Mouse (Mus musculus) mouse trophoblast stem cell (cell line): ENCODE measurements at regions not wholly inside any gene's neighbourhood (a gene's known extent, or its start where the extent isn't known, plus 50 kb on each side); places are given as distances from the start of the nearest gene placed in this dataset.

Experiments
- in situ Hi-C, 2 experiments: fragments of 300-500 bp; cut with MseI, MboI; formaldehyde crosslinking; loops; 2 replicates in 1 of 2; 3 replicates in 1 of 2; pipeline ENCODE4 v1.15.1; 2025

GRCm38 (mm10) chr5:111543721-111544495, 126.7 kb downstream of the Mn1 start:
- in situ Hi-C loops = no loop called here

GRCm38 (mm10) chr5:111553471-111554382, 136.6 kb downstream of the Mn1 start:
- in situ Hi-C loops = no loop called here

DNA sequence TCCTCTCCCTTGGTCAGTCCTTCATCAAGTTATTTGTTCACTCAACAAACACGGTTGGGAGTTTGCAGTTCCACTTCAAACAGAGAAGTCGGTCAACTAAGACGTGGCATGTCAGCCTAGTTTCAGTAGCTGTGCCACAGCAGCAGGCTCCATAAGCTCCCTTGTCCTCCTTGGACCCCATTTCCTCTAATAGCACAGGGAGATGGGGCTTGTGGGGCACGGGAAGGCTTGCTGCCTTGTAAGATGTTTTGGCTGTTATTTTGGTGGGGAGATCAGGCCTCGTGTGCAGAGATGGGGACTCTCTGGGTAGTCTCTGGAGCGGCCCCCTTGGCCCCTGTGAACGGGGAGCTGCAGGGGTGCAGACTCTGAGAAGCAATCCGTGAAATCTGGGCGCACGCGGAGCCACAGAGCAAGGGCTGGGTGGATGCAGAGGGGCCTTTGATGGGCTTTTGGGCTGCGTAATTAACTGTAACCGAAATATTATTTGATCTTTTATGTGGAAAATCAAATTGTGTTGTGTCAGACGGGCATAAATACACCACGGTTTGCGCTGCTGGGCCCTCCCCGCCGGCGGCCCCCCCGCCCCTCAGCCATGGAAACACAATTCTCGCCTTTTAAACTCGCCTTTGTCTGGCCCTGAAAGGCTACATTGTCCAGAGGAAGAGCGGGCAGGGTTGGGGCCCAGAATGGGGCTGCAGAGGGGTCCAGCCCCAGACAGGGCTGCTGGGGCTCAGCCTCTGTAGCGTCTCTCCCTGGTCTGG, 137.6 kb downstream of the Mn1 start:
- in situ Hi-C loops = no loop called here

GRCm38 (mm10) chr5:111555312-111555957, 138.3 kb downstream of the Mn1 start:
- in situ Hi-C loops = no loop called here

DNA sequence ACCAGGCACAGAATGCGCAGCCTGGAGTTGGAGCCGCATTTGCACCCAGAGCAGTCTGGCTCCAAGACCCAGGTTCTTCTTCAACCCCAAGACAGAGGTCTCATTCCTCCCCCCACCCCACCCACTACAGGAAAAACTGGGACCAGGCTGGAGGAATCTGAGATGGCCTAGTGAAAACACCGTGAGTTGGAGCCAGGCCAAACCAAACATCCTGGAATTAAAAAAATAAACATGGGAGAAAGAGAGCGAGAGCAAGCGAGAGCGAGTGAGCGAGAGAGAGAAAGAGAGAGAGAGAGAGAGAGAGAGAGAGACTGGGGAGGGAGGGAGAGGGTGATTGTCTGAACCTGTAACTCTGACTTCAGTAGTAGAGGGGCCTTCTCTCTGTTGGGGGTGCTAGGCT, 138.8 kb downstream of the Mn1 start:
- in situ Hi-C loops = no loop called here

- in situ Hi-C loops = no loop called here
Observed at GRCm38 (mm10) chr5:111560432-111560831, 143.3 kb downstream of the Mn1 start.

- in situ Hi-C loops = no loop called here
Observed at GRCm38 (mm10) chr5:111561301-111561700, 144.1 kb downstream of the Mn1 start.

GRCm38 (mm10) chr5:111570826-111571225, 153.7 kb downstream of the Mn1 start:
- in situ Hi-C loops = no loop called here

DNA sequence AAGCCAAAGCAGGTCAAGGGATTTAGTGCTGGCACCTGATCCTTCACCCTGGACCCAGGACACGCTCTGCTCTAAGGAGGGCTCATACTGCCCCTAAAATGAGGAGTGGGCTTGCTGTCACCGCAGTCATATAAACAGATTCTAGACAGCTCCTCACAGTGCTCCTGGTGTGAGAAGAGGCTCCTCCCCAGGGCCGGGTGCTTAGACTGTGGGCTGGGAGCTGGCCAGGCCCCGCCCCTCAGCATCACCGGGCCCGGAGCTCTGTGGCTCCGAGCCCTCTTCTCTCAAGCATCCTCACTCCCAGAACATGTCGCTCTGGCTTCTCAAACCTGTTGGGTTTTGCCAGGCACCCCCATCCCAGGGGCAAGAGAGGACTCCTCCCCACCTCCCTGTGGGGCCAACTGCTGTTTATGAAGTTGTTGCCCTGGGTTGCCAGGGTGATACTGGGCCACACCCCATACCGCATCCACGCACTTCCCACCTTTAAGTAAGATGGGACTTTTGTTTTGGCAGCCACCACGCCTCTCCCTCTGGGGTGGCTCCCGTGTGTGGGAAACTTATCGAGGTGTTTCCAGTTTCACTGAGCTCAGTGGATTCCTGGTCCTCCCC, 156.2 kb downstream of the Mn1 start:
- in situ Hi-C loops = no loop called here

DNA sequence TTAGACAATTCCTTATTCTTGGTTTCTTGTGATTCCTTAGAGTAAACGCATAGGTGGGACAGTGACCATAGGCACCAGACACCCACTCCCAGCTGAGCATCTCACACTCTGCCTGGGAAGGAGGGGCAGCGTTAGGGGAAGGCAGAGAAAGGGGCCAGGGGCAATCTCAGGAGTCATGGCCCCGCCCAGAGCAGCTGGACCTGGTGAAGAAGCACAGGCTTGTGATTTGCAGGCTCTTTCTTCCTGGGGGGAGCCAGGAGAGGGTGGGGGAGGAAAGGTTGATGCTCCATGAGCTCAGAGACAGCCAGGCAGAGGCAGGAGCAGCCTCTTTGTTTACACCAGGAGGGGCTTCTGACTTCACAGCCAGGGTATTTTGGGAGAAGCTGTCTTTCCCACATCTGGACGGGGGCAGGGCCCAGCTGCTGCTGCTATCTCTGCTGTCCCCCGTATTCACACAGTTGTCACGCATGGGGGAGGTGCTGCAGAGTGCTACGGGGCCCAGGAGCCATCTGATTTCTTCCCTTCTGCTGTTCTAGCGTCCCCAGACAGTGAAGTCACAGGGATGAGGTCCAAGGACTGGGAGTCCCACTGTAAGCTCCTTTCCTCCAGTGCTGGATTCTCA, 157.2 kb downstream of the Mn1 start:
- in situ Hi-C loops = no loop called here

- in situ Hi-C loops = no loop called here
Observed at GRCm38 (mm10) chr5:111575376-111575775, 158.2 kb downstream of the Mn1 start.

GRCm38 (mm10) chr5:111577441-111577840, 156.3 kb upstream of the Gm26897 start:
- in situ Hi-C loops = no loop called here

- in situ Hi-C loops = no loop called here
Observed at GRCm38 (mm10) chr5:111578088-111578487, 155.6 kb upstream of the Gm26897 start.

GRCm38 (mm10) chr5:111578977-111579727, 154.6 kb upstream of the Gm26897 start:
- in situ Hi-C loops = no loop called here

DNA sequence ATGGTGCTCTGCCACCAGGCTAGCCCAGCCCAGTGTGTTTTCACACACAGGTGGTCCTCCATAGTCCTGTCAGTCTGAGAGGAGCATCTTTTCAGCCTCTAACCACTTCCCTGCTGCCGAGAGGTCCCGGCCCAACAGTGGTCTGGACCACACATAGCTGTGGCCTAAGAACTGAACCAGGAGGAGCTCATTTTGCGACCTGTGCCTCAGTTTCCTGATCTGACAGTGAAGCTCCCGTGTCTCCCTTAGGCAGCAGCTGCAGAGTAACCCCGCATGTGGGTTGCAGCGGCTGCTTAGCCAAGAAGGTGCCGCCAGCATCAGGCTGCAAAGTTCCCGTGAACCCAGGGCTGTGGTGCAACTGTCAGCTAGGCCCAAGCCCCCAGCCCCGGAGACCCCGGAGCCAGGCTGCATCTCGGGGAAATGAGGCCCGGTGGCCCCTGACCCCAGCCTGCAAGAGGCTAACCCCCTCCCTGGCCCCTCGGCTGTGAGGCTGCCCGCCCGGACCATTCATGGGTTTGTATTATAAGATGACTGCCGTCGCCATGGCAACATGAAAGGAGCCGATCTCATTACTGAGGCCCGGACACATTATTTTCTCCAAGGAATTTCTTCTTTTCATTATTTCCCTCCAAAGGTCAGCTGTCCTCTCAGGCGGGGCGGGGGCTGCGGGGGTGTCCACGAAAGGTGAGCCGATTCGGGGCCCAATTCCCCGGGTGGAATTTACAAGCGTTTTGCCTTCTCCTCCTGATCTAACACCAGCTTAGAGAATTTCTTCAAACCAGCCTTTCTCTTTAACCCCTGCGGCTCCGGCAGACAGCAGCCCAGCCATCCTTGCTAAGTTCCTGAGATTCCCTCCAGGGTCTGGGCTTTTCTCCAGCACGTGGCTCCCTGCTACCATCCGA, 152.6 kb upstream of the Gm26897 start:
- in situ Hi-C loops = no loop called here

DNA sequence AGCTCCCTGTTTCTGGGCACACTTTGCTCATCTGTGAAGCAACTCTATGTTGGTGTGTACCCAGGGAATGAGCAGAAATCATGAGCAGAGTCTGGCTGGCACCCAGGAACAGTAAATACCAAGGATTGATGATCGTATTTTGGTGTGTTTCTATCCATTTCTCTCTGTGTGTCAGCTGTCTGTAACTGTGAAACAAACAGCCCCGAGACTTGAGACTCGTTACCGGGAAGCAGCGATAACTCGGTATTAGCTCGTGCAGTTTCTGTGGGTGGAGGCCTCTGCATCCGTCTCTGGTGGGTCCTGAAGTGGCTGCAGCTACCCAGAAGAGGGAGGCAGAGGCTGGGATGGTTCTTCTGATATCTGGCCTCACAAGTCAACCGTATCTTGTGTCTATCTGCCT, 151.7 kb upstream of the Gm26897 start:
- in situ Hi-C loops = no loop called here

DNA sequence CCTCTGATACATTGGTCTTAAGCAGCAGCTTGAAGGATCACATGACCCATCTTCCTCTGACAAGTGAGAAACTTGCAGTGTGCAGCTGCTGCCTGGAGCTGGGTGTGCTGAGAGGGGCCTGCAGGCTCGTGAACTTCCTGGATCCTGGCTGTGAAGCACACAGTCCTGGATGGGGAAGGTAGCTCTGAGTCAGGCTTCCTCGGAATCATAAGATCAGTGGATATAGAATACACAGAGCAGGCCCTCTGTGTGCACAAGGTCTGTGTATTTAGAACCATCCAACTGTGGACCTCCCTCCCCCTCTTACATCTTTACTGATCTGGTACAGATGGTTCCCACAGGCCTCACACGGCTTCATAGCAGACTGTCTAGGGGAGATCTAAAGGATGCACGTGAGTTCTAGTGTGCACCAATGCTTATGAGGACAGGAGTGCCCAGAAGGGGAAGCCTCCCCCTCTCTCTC, 143.1 kb upstream of the Gm26897 start:
- in situ Hi-C loops = no loop called here

GRCm38 (mm10) chr5:111592807-111593206, 140.9 kb upstream of the Gm26897 start:
- in situ Hi-C loops = no loop called here

DNA sequence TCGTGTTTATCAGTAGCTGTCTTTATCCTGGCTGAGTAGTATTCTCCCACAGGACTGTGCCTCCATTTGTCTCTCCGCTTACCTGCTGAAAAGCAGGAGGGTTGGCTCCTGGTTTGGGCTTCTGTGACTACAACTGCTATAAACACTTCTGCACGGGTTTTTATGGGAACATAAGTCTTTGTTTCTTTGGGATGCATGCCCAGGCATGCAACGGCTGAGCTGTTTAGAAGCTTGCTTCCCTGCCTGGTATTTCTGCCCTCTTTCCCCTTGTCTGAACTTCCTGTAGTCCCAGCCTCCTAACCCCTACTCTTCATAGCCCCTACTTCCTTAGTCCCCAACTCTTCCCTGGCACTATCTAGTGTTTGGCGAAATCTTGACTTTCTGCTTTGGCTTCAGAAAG, 139.6 kb upstream of the Gm26897 start:
- in situ Hi-C loops = no loop called here
